Mouse (Mus musculus): ENCODE measurements at regions not wholly inside any gene's neighbourhood (a gene's known extent, or its start where the extent isn't known, plus 50 kb on each side); places are given as distances from the start of the nearest gene placed in this dataset.

GRCm38 (mm10) chr14:24769451-24769850 lies 282.5 kb downstream of the Rps24 start:
- DNase-seq (ENCODE audit: low spot score in 2 of 2) = no peak

- no peak for DNase-seq (ENCODE audit: low spot score in 2 of 2)
Measured at GRCm38 (mm10) chr14:24770015-24770977, 283.4 kb downstream of the Rps24 start.

- DNase-seq (ENCODE audit: low spot score in 2 of 2) = no peak
Measured at GRCm38 (mm10) chr14:24771663-24772062, 284.7 kb downstream of the Rps24 start.

GRCm38 (mm10) chr14:24772129-24772528 lies 285.2 kb downstream of the Rps24 start:
- DNase-seq (ENCODE audit: low spot score in 2 of 2) = no peak

GRCm38 (mm10) chr14:24778748-24779630 lies 292.1 kb downstream of the Rps24 start:
- DNase-seq (ENCODE audit: low spot score in 2 of 2) = peak; percentile 76 to 90

GRCm38 (mm10) chr14:24781674-24782073 lies 294.7 kb downstream of the Rps24 start:
- DNase-seq (ENCODE audit: low spot score in 2 of 2) = no peak

- DNase-seq (ENCODE audit: low spot score in 2 of 2) = no peak
Measured at GRCm38 (mm10) chr14:24783889-24784288, 297.0 kb downstream of the Rps24 start.

GRCm38 (mm10) chr14:24785452-24785851 lies 298.5 kb downstream of the Rps24 start:
- no peak for DNase-seq (ENCODE audit: low spot score in 2 of 2)

- DNase-seq (ENCODE audit: low spot score in 2 of 2) = peak; percentile 62 to 84
Measured at GRCm38 (mm10) chr14:24793375-24794285, 306.7 kb downstream of the Rps24 start.

GRCm38 (mm10) chr14:24794359-24794845 lies 307.5 kb downstream of the Rps24 start:
- no peak for DNase-seq (ENCODE audit: low spot score in 2 of 2)

GRCm38 (mm10) chr14:24797494-24797893 lies 310.6 kb downstream of the Rps24 start:
- DNase-seq (ENCODE audit: low spot score in 2 of 2) = no peak

- DNase-seq (ENCODE audit: low spot score in 2 of 2) = no peak
Measured at GRCm38 (mm10) chr14:24798066-24798465, 311.1 kb downstream of the Rps24 start.

GRCm38 (mm10) chr14:24803001-24803655 lies 316.2 kb downstream of the Rps24 start:
- no peak for DNase-seq (ENCODE audit: low spot score in 2 of 2)

GRCm38 (mm10) chr14:24807061-24807460 lies 320.1 kb downstream of the Rps24 start:
- no peak for DNase-seq (ENCODE audit: low spot score in 2 of 2)

GRCm38 (mm10) chr14:24822876-24823567 lies 336.1 kb downstream of the Rps24 start:
- DNase-seq (ENCODE audit: low spot score in 2 of 2) = peak in 1 of 2 experiments; percentile 28

GRCm38 (mm10) chr14:24824351-24824750 lies 337.4 kb downstream of the Rps24 start:
- DNase-seq (ENCODE audit: low spot score in 2 of 2) = no peak

- no peak for DNase-seq (ENCODE audit: low spot score in 2 of 2)
Measured at GRCm38 (mm10) chr14:24825722-24826386, 338.9 kb downstream of the Rps24 start.

- DNase-seq (ENCODE audit: low spot score in 2 of 2) = no peak
Measured at GRCm38 (mm10) chr14:24826471-24827337, 339.8 kb downstream of the Rps24 start.

All from gastrocnemius, postnatal 4 days (tissue).